Comparison of ENCODE assay signal across 20 mouse cellular contexts in genomic region chr17:4227889-4228288, GRCm38 (mm10).
DNase-seq lines count a peak whose midpoint lies in the region; ATAC-seq and TF ChIP-seq lines count a peak whose summit lies in the region.
"Had no signal": no experiment of that assay in that cellular context is flagged by ENCODE, and none has a peak within 500 bp of the region (broad histone marks: within the 10 kb centered on the region; RNA-seq: fewer than 3 reads in every experiment).

No protein-coding gene starts in this region.

- H3K27ac ChIP-seq in gastrocnemius, adult 2 months = peak overlapping the region; percentile 38; the same call in 1 of the 2 replicates
- 0 out of 2 replicates have a peak overlapping the region, but pooled peaks have one; percentile 10 for H3K27ac ChIP-seq in midbrain, embryonic 13.5 days
- H3K27ac ChIP-seq in midbrain, embryonic 10.5 days (replicated peaks) = no peak overlapping the region
- H3K27ac ChIP-seq in kidney, embryonic 15.5 days = no peak overlapping the region
- H3K27ac ChIP-seq in midbrain, embryonic 16.5 days (ENCODE audit: low read length) = peak overlapping the region; percentile 34; the same call in 1 of the 2 replicates
- H3K27ac ChIP-seq: forebrain, embryonic 12.5 days had no signal

- intact Hi-C loops in gastrocnemius, adult 2 months (cut with DNase I) = no loop called here

- no peaks in the 10 kb centered on the region for H3K9me3 ChIP-seq in midbrain, embryonic 13.5 days
- no peaks in the 10 kb centered on the region for H3K9me3 ChIP-seq in midbrain, embryonic 10.5 days (replicated peaks)
- no peaks in the 10 kb centered on the region for H3K9me3 ChIP-seq in kidney, embryonic 15.5 days (replicated peaks)
- no peaks in the 10 kb centered on the region for H3K9me3 ChIP-seq in midbrain, embryonic 16.5 days (replicated peaks; ENCODE audit: control insufficient read depth, low read length, poor library complexity, severe bottlenecking)
- H3K9me3 ChIP-seq: forebrain, embryonic 12.5 days; G1E; heart, embryonic 12.5 days had no signal

- 65% methylated on average over 10 of the region's 10 CpGs for WGBS in midbrain, embryonic 13.5 days
- 84% methylated on average over 10 of the region's 10 CpGs for WGBS in midbrain, embryonic 10.5 days
- 55% methylated on average over 10 of the region's 10 CpGs for WGBS in kidney, embryonic 15.5 days
- 48% methylated on average over 10 of the region's 10 CpGs for WGBS in midbrain, embryonic 16.5 days

- H3K4me3 ChIP-seq in gastrocnemius, adult 2 months = no peak overlapping the region
- no peak overlapping the region for H3K4me3 ChIP-seq in midbrain, embryonic 13.5 days (replicated peaks)
- H3K4me3 ChIP-seq in midbrain, embryonic 10.5 days = no peak overlapping the region
- no peak overlapping the region for H3K4me3 ChIP-seq in kidney, embryonic 15.5 days (replicated peaks)
- H3K4me3 ChIP-seq in midbrain, embryonic 16.5 days (ENCODE audit: low read depth, low read length) = no peak overlapping the region
- H3K4me3 ChIP-seq: forebrain, embryonic 12.5 days; heart, embryonic 12.5 days had no signal

- no peak for DNase-seq in gastrocnemius, adult 2 months
- no peak for DNase-seq in gastrocnemius, adult 8-10 months (ENCODE audit: low spot score in 2 of 2)
- DNase-seq in midbrain, embryonic 10.5 days (ENCODE audit: low spot score) = no peak
- DNase-seq in layer of hippocampus, postnatal 14 days (ENCODE audit: low spot score in 2 of 2) = no peak
- no peak for DNase-seq in layer of hippocampus, postnatal 25 days (ENCODE audit: extremely low spot score in 1 of 2, low spot score in 1 of 2)
- DNase-seq: adrenal gland, postnatal 36 days; cerebellum, adult 9-10 months; heart, postnatal 14 days; left cerebral cortex, postnatal 4 days; lung, adult 18-20 months; lung, postnatal 14 days; thymus, postnatal 14 days had no signal

- TF ChIP-seq CTCF in gastrocnemius, adult 2 months (IDR thresholded peaks at IDR 0.05) = no peak

- no peak overlapping the region for H3K4me2 ChIP-seq in midbrain, embryonic 13.5 days (replicated peaks)
- peak overlapping the region; percentile 12; the same call in 1 of the 2 replicates for H3K4me2 ChIP-seq in kidney, embryonic 15.5 days
- H3K4me2 ChIP-seq in midbrain, embryonic 16.5 days (ENCODE audit: low read length) = 0 out of 2 replicates have a peak overlapping the region, but pooled peaks have one; percentile 19
- H3K4me2 ChIP-seq: forebrain, embryonic 12.5 days; heart, embryonic 12.5 days had no signal

- peaks cover 9% of the 10 kb centered on the region; the same call in 1 of the 2 replicates for H3K4me1 ChIP-seq in midbrain, embryonic 13.5 days (replicated peaks)
- H3K4me1 ChIP-seq in midbrain, embryonic 10.5 days = peaks cover 16% of the 10 kb centered on the region
- H3K4me1 ChIP-seq in kidney, embryonic 15.5 days = peaks cover 9% of the 10 kb centered on the region; the same call in 1 of the 2 replicates
- peaks cover 12% of the 10 kb centered on the region for H3K4me1 ChIP-seq in midbrain, embryonic 16.5 days (ENCODE audit: control insufficient read depth, insufficient read depth, low read length)

- H3K36me3 ChIP-seq in midbrain, embryonic 13.5 days = no peaks in the 10 kb centered on the region
- H3K36me3 ChIP-seq in midbrain, embryonic 10.5 days = no peaks in the 10 kb centered on the region
- no peaks in the 10 kb centered on the region for H3K36me3 ChIP-seq in kidney, embryonic 15.5 days
- no peaks in the 10 kb centered on the region for H3K36me3 ChIP-seq in midbrain, embryonic 16.5 days (ENCODE audit: control insufficient read depth, insufficient read depth, low read length)
- H3K36me3 ChIP-seq: forebrain, embryonic 12.5 days; G1E; heart, embryonic 12.5 days had no signal

- no peak overlapping the region for H3K9ac ChIP-seq in midbrain, embryonic 13.5 days (replicated peaks)
- H3K9ac ChIP-seq in kidney, embryonic 15.5 days = no peak overlapping the region
- H3K9ac ChIP-seq in midbrain, embryonic 16.5 days (ENCODE audit: low read depth, low read length) = no peak overlapping the region
- H3K9ac ChIP-seq: forebrain, embryonic 12.5 days; heart, embryonic 12.5 days had no signal

- H3K27me3 ChIP-seq in midbrain, embryonic 13.5 days = no peaks in the 10 kb centered on the region
- H3K27me3 ChIP-seq in midbrain, embryonic 10.5 days (ENCODE audit: low read depth, poor library complexity, severe bottlenecking) = no peaks in the 10 kb centered on the region
- no peaks in the 10 kb centered on the region for H3K27me3 ChIP-seq in kidney, embryonic 15.5 days
- no peaks in the 10 kb centered on the region for H3K27me3 ChIP-seq in midbrain, embryonic 16.5 days (ENCODE audit: control insufficient read depth, insufficient read depth, low read depth, low read length)
- H3K27me3 ChIP-seq: heart, embryonic 12.5 days had no signal

- ATAC-seq in midbrain, embryonic 13.5 days = 0 out of 2 replicates have a peak, but pooled peaks have one; percentile 17
- ATAC-seq in kidney, embryonic 15.5 days (replicated peaks; ENCODE audit: low FRiP score) = peak; percentile 46; the same call in 1 of the 2 replicates
- ATAC-seq in midbrain, embryonic 16.5 days = no peak
- ATAC-seq: activated CD4-positive, CD25-positive, alpha-beta regulatory T cell, adult 4 months; inflammation-experienced regulatory T-cells, adult 6 months had no signal

Comparison
In these comparisons a context has a peak if more than half of its experiments do, and no peak if none do; other contexts are left out.
1. H3K27ac ChIP-seq: peak in gastrocnemius, adult 2 months (single experiment), midbrain, embryonic 13.5 days (single experiment) and midbrain, embryonic 16.5 days (single experiment); none in midbrain, embryonic 10.5 days (single experiment) and kidney, embryonic 15.5 days (single experiment).